Mouse (Mus musculus): Measurements from ENCODE around the gene Ptov1.

GRCm38 (mm10) chr7:44838073-44838472 lies 31.5 kb downstream of the Ptov1 start:
- TF ChIP-seq POLR2A (IDR thresholded peaks at IDR 0.05; ENCODE audit: insufficient read length, low read depth) = no peak
- TF ChIP-seq MYOG (IDR thresholded peaks at IDR 0.05; ENCODE audit: control insufficient read depth in 1 of 3, insufficient read depth in 1 of 3, insufficient read length in 2 of 3, low read depth in 2 of 3) = no peak
- no peak for TF ChIP-seq USF1 (IDR thresholded peaks at IDR 0.05; ENCODE audit: low read depth)
- TF ChIP-seq MAX (IDR thresholded peaks at IDR 0.05; ENCODE audit: low read depth) = no peak

Measured in myocyte (in vitro differentiated cells).